Mouse (Mus musculus) myocyte (in vitro differentiated cells): ENCODE results near the gene Arid5b. TPM values are rescaled to one million over a fixed set of nuclear protein-coding genes. Genes with fewer than 3 reads are reported as not detected.

Experiments used
- H3K27me3 ChIP-seq: one replicate; pipeline ENCODE4 v1.6.1; 2011; ENCODE audit not compliant: control insufficient read depth, insufficient read depth, insufficient read length
- H3K36me3 ChIP-seq: one replicate; pipeline ENCODE4 v1.6.1; 2011; ENCODE audit not compliant: control insufficient read depth, insufficient read depth
- H3K4me2 ChIP-seq: one replicate; pipeline ENCODE4 v1.6.1; 2011; ENCODE audit warnings: low read depth, control low read depth
- H3K4me3 ChIP-seq: one replicate; pipeline ENCODE4 v1.5.1; 2011; ENCODE audit warnings: mild to moderate bottlenecking, control low read depth, moderate library complexity
- H3K79me2 ChIP-seq: one replicate; pipeline ENCODE4 v1.6.1; 2011; ENCODE audit not compliant: control insufficient read depth, insufficient read depth
- H3ac ChIP-seq: one replicate; pipeline ENCODE4 v1.6.1; 2011; ENCODE audit not compliant: control insufficient read depth, insufficient read length
- CEBPB ChIP-seq: IDR thresholded peaks from 2 replicates; pipeline ENCODE4 v1.6.1; 2011; ENCODE audit warnings: mild to moderate bottlenecking, moderate library complexity; ENCODE audit not compliant: poor library complexity, insufficient read depth, severe bottlenecking
- E2F4 ChIP-seq: IDR thresholded peaks from one replicate; pipeline ENCODE4 v1.6.1; 2011; ENCODE audit warnings: mild to moderate bottlenecking, control low read depth, moderate library complexity; ENCODE audit not compliant: insufficient read depth
- MAX ChIP-seq: IDR thresholded peaks from one replicate; pipeline ENCODE4 v1.6.1; 2011; ENCODE audit warnings: low read depth, mild to moderate bottlenecking, control low read depth
- MYOD1 ChIP-seq, 3 experiments: IDR thresholded peaks; one replicate each; pipeline ENCODE4 v1.6.1; 2011; ENCODE audit warnings: control low read depth in 2 of 3, low read depth in 2 of 3, mild to moderate bottlenecking in 2 of 3, moderate library complexity in 1 of 3; ENCODE audit not compliant: insufficient read length in 2 of 3, control insufficient read depth in 1 of 3
- MYOG ChIP-seq, 3 experiments: IDR thresholded peaks; one replicate each; pipeline ENCODE4 v1.6.1; 2011; ENCODE audit warnings: control low read depth in 2 of 3, low read depth in 2 of 3, mild to moderate bottlenecking in 2 of 3; ENCODE audit not compliant: insufficient read length in 2 of 3, control insufficient read depth in 1 of 3, insufficient read depth in 1 of 3
- POLR2A ChIP-seq: IDR thresholded peaks from one replicate; pipeline ENCODE4 v1.6.1; 2011; ENCODE audit warnings: low read depth, mild to moderate bottlenecking, control low read depth, moderate library complexity; ENCODE audit not compliant: insufficient read length
- POLR2AphosphoS2 ChIP-seq: IDR thresholded peaks from one replicate; pipeline ENCODE4 v1.6.1; 2011; ENCODE audit warnings: low read depth, control low read depth; ENCODE audit not compliant: insufficient read length
- REST ChIP-seq: IDR thresholded peaks from one replicate; pipeline ENCODE4 v1.6.1; 2011; ENCODE audit warnings: mild to moderate bottlenecking, control low read depth, moderate library complexity; ENCODE audit not compliant: insufficient read depth, insufficient read length
- SRF ChIP-seq: IDR thresholded peaks from one replicate; pipeline ENCODE4 v1.6.1; 2011; ENCODE audit warnings: low read depth; ENCODE audit not compliant: control insufficient read depth, insufficient read length
- TCF12 ChIP-seq: IDR thresholded peaks from one replicate; pipeline ENCODE4 v1.6.1; 2011; ENCODE audit warnings: mild to moderate bottlenecking, control low read depth; ENCODE audit not compliant: poor library complexity, insufficient read depth, severe bottlenecking
- TCF3 ChIP-seq: IDR thresholded peaks from one replicate; pipeline ENCODE4 v1.6.1; 2011; ENCODE audit warnings: low read depth, control low read depth; ENCODE audit not compliant: insufficient read length
- USF1 ChIP-seq: IDR thresholded peaks from one replicate; pipeline ENCODE4 v1.6.1; 2011; ENCODE audit warnings: low read depth, mild to moderate bottlenecking, control low read depth, moderate library complexity
- polyA plus RNA-seq: library from polyadenylated mRNA; unstranded; fragments of >200 nt; fragmentation: generic; extraction: Trizol; gene quantifications from one replicate; pipeline ENCODE4 v1.2.1, GENCODE M21; 2012; ENCODE audit warnings: missing spikeins

Arid5b gene
- polyA plus RNA-seq, 1 experiment = 7.7 TPM

DNA sequence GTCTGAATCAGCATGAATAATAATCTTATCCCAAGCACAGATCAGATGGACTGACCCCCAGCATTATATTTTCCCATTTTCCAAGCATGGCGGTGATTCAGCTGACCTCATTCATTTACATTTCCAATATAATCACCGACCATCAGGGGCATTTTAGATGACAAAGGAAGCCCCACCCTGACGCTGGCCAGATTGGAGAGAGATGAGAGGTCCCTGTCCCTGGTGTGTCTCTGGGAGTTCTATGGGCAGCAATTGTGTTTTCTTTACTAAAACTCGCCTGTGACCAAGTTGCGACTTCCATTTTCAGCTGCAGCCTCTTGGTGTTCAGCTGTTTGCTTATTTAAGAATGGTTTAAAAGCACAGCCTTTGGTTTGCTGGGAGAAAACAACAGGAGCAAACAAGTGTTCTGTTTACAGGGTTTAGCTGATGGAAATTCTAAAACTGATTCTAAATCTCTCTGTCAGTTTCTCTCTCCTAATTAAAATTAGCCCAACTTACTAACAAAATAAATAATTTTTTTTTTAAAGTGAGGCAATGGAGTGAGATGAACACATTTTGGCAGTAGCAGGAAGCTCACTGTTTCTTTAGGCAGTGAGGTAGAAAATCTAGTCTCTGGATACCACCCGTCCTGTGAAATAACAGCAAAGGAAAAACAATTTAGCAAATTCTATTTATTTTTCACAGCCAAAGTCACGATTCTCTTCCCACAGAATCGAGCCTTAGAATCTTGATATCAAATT, 214.6 kb downstream of the Arid5b start:
- H3K36me3 ChIP-seq = no peaks in the 10 kb centered on the region
- H3K27me3 ChIP-seq = no peaks in the 10 kb centered on the region
- TF ChIP-seq REST (no peak), TCF12 (no peak), MYOG (IDR thresholded peaks at IDR 0.05; ENCODE audit: control insufficient read depth in 1 of 3, insufficient read depth in 1 of 3, insufficient read length in 2 of 3, low read depth in 2 of 3) (no peak), MYOD1 (IDR thresholded peaks at IDR 0.05; ENCODE audit: control insufficient read depth in 1 of 3, insufficient read length in 2 of 3, low read depth in 2 of 3) (no peak), MAX (no peak), POLR2AphosphoS2 (no peak), E2F4 (no peak), TCF3 (no peak), CEBPB (no peak)
- H3K4me2 ChIP-seq = peak overlapping the region; percentile 55
- H3ac ChIP-seq = no peak overlapping the region
- no peak overlapping the region for H3K4me3 ChIP-seq
- H3K79me2 ChIP-seq = no peaks in the 10 kb centered on the region

DNA sequence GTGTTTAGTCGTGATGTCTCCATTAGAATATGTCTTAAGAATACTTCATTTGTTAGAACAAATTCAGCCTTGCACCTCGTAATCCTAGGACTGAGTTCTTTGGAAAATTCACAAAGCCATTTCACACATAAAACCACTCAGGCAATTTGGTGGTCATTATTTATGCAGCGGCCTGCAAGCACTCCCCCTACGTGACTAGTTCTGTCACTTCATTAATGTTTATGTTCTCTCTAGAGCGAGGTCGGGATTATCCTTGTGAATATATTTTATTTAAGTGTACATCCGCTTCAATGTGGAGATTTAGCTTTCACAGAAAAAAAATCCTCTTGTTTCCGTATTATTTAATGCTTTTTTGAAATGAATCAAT, 217.3 kb downstream of the Arid5b start:
- H3K79me2 ChIP-seq = no peaks in the 10 kb centered on the region
- no peak overlapping the region for H3K4me3 ChIP-seq
- H3K36me3 ChIP-seq = no peaks in the 10 kb centered on the region
- no peaks in the 10 kb centered on the region for H3K27me3 ChIP-seq
- TF ChIP-seq REST = no peak
- H3ac ChIP-seq = no peak overlapping the region
- H3K4me2 ChIP-seq = no peak overlapping the region

DNA sequence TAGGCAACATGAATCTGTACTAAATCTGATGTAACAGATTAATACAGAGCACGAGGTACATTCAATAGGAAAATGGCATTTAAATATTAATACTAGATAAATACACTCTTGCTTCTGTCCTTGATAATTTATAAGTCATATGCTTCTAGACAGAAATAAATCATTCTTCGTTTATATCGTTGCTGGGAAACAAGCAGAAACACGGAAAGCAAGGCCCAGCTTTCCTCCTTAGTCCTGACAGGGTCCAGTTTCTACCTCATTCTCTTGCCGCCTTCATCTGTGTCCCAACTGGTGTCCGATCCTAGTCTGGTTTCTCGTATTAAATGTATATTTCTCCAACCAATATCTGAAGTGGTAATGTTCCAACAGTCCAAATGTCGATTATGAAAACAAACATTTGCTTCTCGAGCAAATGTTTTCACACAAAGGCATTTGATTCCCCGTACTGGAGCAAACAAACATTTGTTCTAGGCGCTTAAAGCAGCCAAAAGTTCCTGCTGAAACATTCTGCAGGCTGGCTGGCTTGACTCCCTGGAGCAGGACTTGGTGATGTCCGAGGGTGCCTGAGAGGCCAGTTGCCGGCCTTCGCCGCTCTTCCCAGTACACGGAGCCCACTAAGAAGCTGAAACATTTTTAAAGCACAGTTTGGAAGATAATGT, 217.8 kb downstream of the Arid5b start:
- H3K36me3 ChIP-seq = no peaks in the 10 kb centered on the region
- H3K4me2 ChIP-seq = no peak overlapping the region
- H3K79me2 ChIP-seq = no peaks in the 10 kb centered on the region
- no peaks in the 10 kb centered on the region for H3K27me3 ChIP-seq
- H3ac ChIP-seq = no peak overlapping the region
- no peak for TF ChIP-seq USF1
- H3K4me3 ChIP-seq = no peak overlapping the region

DNA sequence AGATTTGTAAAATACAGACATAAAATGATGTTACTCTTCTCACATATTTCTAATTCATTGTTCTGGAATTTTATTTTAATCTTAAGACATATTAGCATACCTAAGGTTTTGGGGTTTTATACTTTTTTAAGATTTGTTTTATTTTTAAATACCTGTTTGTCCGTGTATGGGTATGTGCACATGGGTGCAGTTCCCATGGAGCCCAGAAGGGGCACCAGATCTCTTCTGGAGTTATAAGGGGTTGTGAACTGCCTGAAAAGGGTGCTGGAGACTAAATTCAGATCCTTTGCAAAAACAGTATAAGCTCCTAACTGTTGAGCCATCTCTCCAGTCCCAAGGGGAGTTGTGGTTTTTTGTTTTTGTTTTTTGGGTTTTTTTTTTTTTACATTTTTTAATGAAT, 220.2 kb downstream of the Arid5b start:
- no peak overlapping the region for H3ac ChIP-seq
- H3K4me3 ChIP-seq = no peak overlapping the region
- H3K79me2 ChIP-seq = no peaks in the 10 kb centered on the region

DNA sequence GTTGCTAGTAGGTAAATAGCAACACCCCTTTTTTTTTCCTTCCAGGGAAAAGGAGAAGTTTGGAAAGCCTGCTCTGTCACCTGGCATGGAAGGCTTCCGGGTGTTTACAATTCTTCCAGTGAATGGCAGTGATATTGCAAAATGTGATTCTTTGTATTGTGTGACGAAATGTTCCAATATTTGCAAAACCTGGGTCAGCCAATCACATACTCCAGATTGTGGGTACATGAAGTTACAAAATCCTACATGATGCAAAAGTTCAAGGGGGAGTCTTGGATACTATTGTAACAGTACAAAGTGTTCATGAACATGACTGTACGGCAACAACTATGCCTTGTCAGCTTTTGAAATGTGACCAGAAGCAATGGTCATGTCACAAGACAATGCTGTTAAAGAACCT, 220.7 kb downstream of the Arid5b start:
- TF ChIP-seq SRF (no peak), MAX (no peak), REST (no peak), POLR2A (no peak), MYOG (IDR thresholded peaks at IDR 0.05; ENCODE audit: control insufficient read depth in 1 of 3, insufficient read depth in 1 of 3, insufficient read length in 2 of 3, low read depth in 2 of 3) (no peak), TCF12 (no peak)
- H3ac ChIP-seq = no peak overlapping the region
- H3K27me3 ChIP-seq = no peaks in the 10 kb centered on the region
- no peak overlapping the region for H3K4me2 ChIP-seq
- H3K36me3 ChIP-seq = no peaks in the 10 kb centered on the region
- no peaks in the 10 kb centered on the region for H3K79me2 ChIP-seq
- no peak overlapping the region for H3K4me3 ChIP-seq

More for the DNA sequence above, 220.2 kb downstream of the Arid5b start:
- no peak overlapping the region for H3K4me2 ChIP-seq
- TF ChIP-seq TCF3 = no peak
- TF ChIP-seq REST = no peak
- TF ChIP-seq SRF = no peak
- TF ChIP-seq POLR2A = no peak
- TF ChIP-seq E2F4 = no peak
- no peak for TF ChIP-seq MYOG (IDR thresholded peaks at IDR 0.05; ENCODE audit: control insufficient read depth in 1 of 3, insufficient read depth in 1 of 3, insufficient read length in 2 of 3, low read depth in 2 of 3)
- TF ChIP-seq TCF12 = no peak
- no peak for TF ChIP-seq MAX
- H3K27me3 ChIP-seq = no peaks in the 10 kb centered on the region
- no peaks in the 10 kb centered on the region for H3K36me3 ChIP-seq

DNA sequence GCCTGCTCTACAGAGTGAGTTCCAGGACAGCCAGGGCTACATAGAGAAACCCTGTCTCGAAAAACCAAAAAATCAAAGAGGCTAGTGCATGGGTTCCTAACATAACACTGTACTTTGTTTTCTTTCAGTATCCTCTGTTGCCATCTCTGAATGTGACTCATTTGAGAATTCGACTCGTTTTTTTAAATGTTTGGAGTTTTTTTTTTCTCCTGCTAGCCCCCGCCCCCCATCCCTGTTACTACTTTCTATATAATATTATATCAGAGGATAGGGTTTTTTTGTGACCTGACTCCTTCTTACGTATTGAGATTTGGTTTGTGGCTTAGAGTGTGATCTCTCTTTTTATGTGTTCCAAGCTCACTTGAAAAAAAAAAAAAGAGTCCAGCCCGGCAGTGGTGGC, 223.8 kb downstream of the Arid5b start:
- Histone ChIP-seq H3K4me3 (no peak overlapping the region), H3ac (no peak overlapping the region), H3K79me2 (no peaks in the 10 kb centered on the region), H3K4me2 (no peak overlapping the region), H3K27me3 (no peaks in the 10 kb centered on the region), H3K36me3 (no peaks in the 10 kb centered on the region)
- TF ChIP-seq SRF = no peak
- TF ChIP-seq POLR2AphosphoS2 = no peak
